Mouse (Mus musculus) heart, adult 2 months (tissue): ENCODE results near the gene Ccdc124.

Source experiments
- CTCF ChIP-seq: fragments of 200-600 bp; IDR thresholded peaks from 2 replicates; pipeline ENCODE4 v1.8.1; 2022; ENCODE audit warnings: antibody characterized with exemption, mild to moderate bottlenecking, moderate library complexity
- EP300 ChIP-seq: fragments of 200-500 bp; IDR thresholded peaks from 2 replicates; pipeline ENCODE4 v1.6.1; 2011; ENCODE audit warnings: low read depth, low read length, control low read depth; ENCODE audit not compliant: insufficient read depth
- POLR2A ChIP-seq: fragments of 200-500 bp; IDR thresholded peaks from 2 replicates; pipeline ENCODE4 v1.6.1; 2011; ENCODE audit warnings: mild to moderate bottlenecking, low read depth, low read length, control low read depth; ENCODE audit not compliant: insufficient read depth

GRCm38 (mm10) chr8:70868559-70869198 is 5.1 kb downstream of the Ccdc124 start:
- no peak for TF ChIP-seq CTCF
- TF ChIP-seq POLR2A, result no peak
- TF ChIP-seq EP300, result no peak
